Mouse (Mus musculus): ENCODE measurements at regions not wholly inside any gene's neighbourhood (a gene's known extent, or its start where the extent isn't known, plus 50 kb on each side); places are given as distances from the start of the nearest gene placed in this dataset.

- H3K4me3 ChIP-seq (replicated peaks; ENCODE audit: low read length) = no peak overlapping the region
- DNase-seq (ENCODE audit: low spot score) (no peak), ATAC-seq (ENCODE audit: low FRiP score, low read depth) (no peak)
- H3K9me3 ChIP-seq (ENCODE audit: control insufficient read depth, low read length) = 0 out of 2 replicates have a peak, but pooled peaks cover 3% of the 10 kb centered on the region
- H3K36me3 ChIP-seq (ENCODE audit: control insufficient read depth, insufficient read depth, low read length) = no peaks in the 10 kb centered on the region
- no peak for TF ChIP-seq POLR2A (IDR thresholded peaks at IDR 0.05; ENCODE audit: borderline replicate concordance, extremely low read depth, insufficient read depth, insufficient read length)
- H3K9ac ChIP-seq (ENCODE audit: low read depth, low read length, severe bottlenecking) = no peak overlapping the region
- no peaks in the 10 kb centered on the region for H3K4me1 ChIP-seq (ENCODE audit: control insufficient read depth, insufficient read depth, low read length)
- 22% methylated on average over 3 of the region's 3 CpGs for WGBS
- no peaks in the 10 kb centered on the region for H3K27me3 ChIP-seq (ENCODE audit: control insufficient read depth, insufficient read depth, low read length)
- no peak overlapping the region for H3K4me2 ChIP-seq (replicated peaks; ENCODE audit: low read depth, low read length, severe bottlenecking)
- no peak overlapping the region for H3K27ac ChIP-seq (replicated peaks; ENCODE audit: low read depth, low read length)
Measured at GRCm38 (mm10) chr12:26734558-26734897, 265.5 kb downstream of the Cmpk2 start.

- Histone ChIP-seq H3K9me3 (ENCODE audit: control insufficient read depth, low read length) (0 out of 2 replicates have a peak, but pooled peaks cover 3% of the 10 kb centered on the region), H3K36me3 (ENCODE audit: control insufficient read depth, insufficient read depth, low read length) (no peaks in the 10 kb centered on the region), H3K4me1 (ENCODE audit: control insufficient read depth, insufficient read depth, low read length) (no peaks in the 10 kb centered on the region), H3K4me2 (replicated peaks; ENCODE audit: low read depth, low read length, severe bottlenecking) (no peak overlapping the region), H3K27me3 (ENCODE audit: control insufficient read depth, insufficient read depth, low read length) (no peaks in the 10 kb centered on the region), H3K4me3 (replicated peaks; ENCODE audit: low read length) (no peak overlapping the region), H3K27ac (replicated peaks; ENCODE audit: low read depth, low read length) (no peak overlapping the region), H3K9ac (ENCODE audit: low read depth, low read length, severe bottlenecking) (no peak overlapping the region)
- no peak for TF ChIP-seq POLR2A (IDR thresholded peaks at IDR 0.05; ENCODE audit: borderline replicate concordance, extremely low read depth, insufficient read depth, insufficient read length)
- ATAC-seq (ENCODE audit: low FRiP score, low read depth) = no peak
- DNase-seq (ENCODE audit: low spot score) = peak; percentile 67
- 23% methylated on average over 4 of the region's 4 CpGs for WGBS
Measured at GRCm38 (mm10) chr12:26733822-26734557, 265.0 kb downstream of the Cmpk2 start.

- Histone ChIP-seq H3K36me3 (ENCODE audit: control insufficient read depth, insufficient read depth, low read length) (no peaks in the 10 kb centered on the region), H3K4me2 (replicated peaks; ENCODE audit: low read depth, low read length, severe bottlenecking) (no peak overlapping the region), H3K4me1 (ENCODE audit: control insufficient read depth, insufficient read depth, low read length) (peaks cover 6% of the 10 kb centered on the region), H3K9me3 (ENCODE audit: control insufficient read depth, low read length) (no peaks in the 10 kb centered on the region), H3K4me3 (replicated peaks; ENCODE audit: low read length) (no peak overlapping the region), H3K27me3 (ENCODE audit: control insufficient read depth, insufficient read depth, low read length) (no peaks in the 10 kb centered on the region), H3K27ac (replicated peaks; ENCODE audit: low read depth, low read length) (no peak overlapping the region), H3K9ac (ENCODE audit: low read depth, low read length, severe bottlenecking) (no peak overlapping the region)
- ATAC-seq (ENCODE audit: low FRiP score, low read depth) (no peak), DNase-seq (ENCODE audit: low spot score) (no peak)
- WGBS = 10% methylated on average over 1 of the region's 1 CpGs
- TF ChIP-seq POLR2A (IDR thresholded peaks at IDR 0.05; ENCODE audit: borderline replicate concordance, extremely low read depth, insufficient read depth, insufficient read length) = no peak
Measured at GRCm38 (mm10) chr12:26723399-26723798, 254.4 kb downstream of the Cmpk2 start.

- Histone ChIP-seq H3K36me3 (ENCODE audit: control insufficient read depth, insufficient read depth, low read length) (no peaks in the 10 kb centered on the region), H3K4me3 (replicated peaks; ENCODE audit: low read length) (no peak overlapping the region), H3K9me3 (ENCODE audit: control insufficient read depth, low read length) (peaks cover 4% of the 10 kb centered on the region; the same call in 1 of the 2 replicates), H3K9ac (ENCODE audit: low read depth, low read length, severe bottlenecking) (no peak overlapping the region), H3K27ac (replicated peaks; ENCODE audit: low read depth, low read length) (no peak overlapping the region), H3K27me3 (ENCODE audit: control insufficient read depth, insufficient read depth, low read length) (no peaks in the 10 kb centered on the region), H3K4me1 (ENCODE audit: control insufficient read depth, insufficient read depth, low read length) (no peaks in the 10 kb centered on the region), H3K4me2 (replicated peaks; ENCODE audit: low read depth, low read length, severe bottlenecking) (no peak overlapping the region)
- no peak for TF ChIP-seq POLR2A (IDR thresholded peaks at IDR 0.05; ENCODE audit: borderline replicate concordance, extremely low read depth, insufficient read depth, insufficient read length)
- ATAC-seq (ENCODE audit: low FRiP score, low read depth) = no peak
- no peak for DNase-seq (ENCODE audit: low spot score)
- 70% methylated on average over 1 of the region's 1 CpGs for WGBS
Measured at GRCm38 (mm10) chr12:26698838-26699237, 229.8 kb downstream of the Cmpk2 start.

- no peak overlapping the region for H3K9ac ChIP-seq (ENCODE audit: low read depth, low read length, severe bottlenecking)
- WGBS = 52% methylated on average over 4 of the region's 4 CpGs
- peak; percentile 69 for DNase-seq (ENCODE audit: low spot score)
Measured at GRCm38 (mm10) chr12:26688048-26688447, 219.0 kb downstream of the Cmpk2 start.

More at GRCm38 (mm10) chr12:26688048-26688447, 219.0 kb downstream of the Cmpk2 start:
- Histone ChIP-seq H3K36me3 (ENCODE audit: control insufficient read depth, insufficient read depth, low read length) (no peaks in the 10 kb centered on the region), H3K4me2 (replicated peaks; ENCODE audit: low read depth, low read length, severe bottlenecking) (no peak overlapping the region), H3K4me3 (replicated peaks; ENCODE audit: low read length) (no peak overlapping the region), H3K27ac (replicated peaks; ENCODE audit: low read depth, low read length) (no peak overlapping the region), H3K4me1 (ENCODE audit: control insufficient read depth, insufficient read depth, low read length) (peaks cover 4% of the 10 kb centered on the region; the same call in 1 of the 2 replicates), H3K27me3 (ENCODE audit: control insufficient read depth, insufficient read depth, low read length) (no peaks in the 10 kb centered on the region), H3K9me3 (ENCODE audit: control insufficient read depth, low read length) (no peaks in the 10 kb centered on the region)
- no peak for TF ChIP-seq POLR2A (IDR thresholded peaks at IDR 0.05; ENCODE audit: borderline replicate concordance, extremely low read depth, insufficient read depth, insufficient read length)
- ATAC-seq (ENCODE audit: low FRiP score, low read depth) = no peak
